Mouse (Mus musculus): ENCODE measurements around the gene Elmo3.

- TF ChIP-seq CTCF (IDR thresholded peaks at IDR 0.05; ENCODE audit: insufficient read depth, low read depth, low read length) (no peak), POLR2A (IDR thresholded peaks at IDR 0.05; ENCODE audit: insufficient read depth, low read depth, low read length) (0 out of 2 replicates have a peak, but pooled peaks have one; percentile 24)
Observed at GRCm38 (mm10) chr8:105268342-105269074, 36.9 kb upstream of the Elmo3 start.

Measured in olfactory bulb, adult 2 months (tissue).